Mouse (Mus musculus) layer of hippocampus, postnatal 25 days (tissue): Measurements from ENCODE around the gene Wiz. TPM values are rescaled to one million over a fixed set of nuclear protein-coding genes. Genes with fewer than 3 reads are reported as not detected.

ENCODE experiments used
- DNase-seq, 2 experiments: peaks; one replicate each; pipeline ENCODE4 v3.0.0; 2022; ENCODE audit warnings: mixed read lengths in 2 of 2, low spot score in 1 of 2; ENCODE audit errors: extremely low spot score in 1 of 2
- total RNA-seq, 2 experiments: library from RNA; stranded (reverse); gene quantifications; 2 replicates each; pipeline ENCODE4 v1.2.3; 2021

Wiz gene
- total RNA-seq, 2 experiments from 2014 or later: 48.3 to 57.7 TPM

GRCm38 (mm10) chr17:32383661-32384060 is 5.6 kb downstream of the Wiz start:
- DNase-seq: no peak

- no peak for DNase-seq
Observed at GRCm38 (mm10) chr17:32382576-32382975, 6.7 kb downstream of the Wiz start.

- no peak for DNase-seq
Observed at GRCm38 (mm10) chr17:32378786-32379185, 10.5 kb downstream of the Wiz start.

DNA sequence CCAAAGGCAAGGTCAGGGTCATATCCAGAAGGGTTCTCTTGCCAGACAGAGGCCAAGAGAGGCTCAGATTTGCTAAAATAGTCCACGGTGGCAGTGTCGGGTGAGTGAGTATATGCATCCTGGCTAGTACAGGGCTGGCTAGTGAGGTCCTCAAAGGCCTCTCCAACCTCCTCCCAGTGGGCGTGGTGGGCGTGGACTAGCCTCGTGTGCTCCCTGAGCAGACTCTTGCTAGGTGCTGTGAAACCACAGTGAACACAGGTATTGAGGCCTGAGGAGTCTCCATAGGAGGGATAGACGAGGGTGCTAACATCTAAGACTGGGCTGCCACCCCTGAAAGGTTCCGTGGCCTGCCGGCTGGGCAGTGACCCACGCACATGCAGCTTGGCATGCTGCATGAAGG is 12.1 kb downstream of the Wiz start:
- no peak for DNase-seq

DNA sequence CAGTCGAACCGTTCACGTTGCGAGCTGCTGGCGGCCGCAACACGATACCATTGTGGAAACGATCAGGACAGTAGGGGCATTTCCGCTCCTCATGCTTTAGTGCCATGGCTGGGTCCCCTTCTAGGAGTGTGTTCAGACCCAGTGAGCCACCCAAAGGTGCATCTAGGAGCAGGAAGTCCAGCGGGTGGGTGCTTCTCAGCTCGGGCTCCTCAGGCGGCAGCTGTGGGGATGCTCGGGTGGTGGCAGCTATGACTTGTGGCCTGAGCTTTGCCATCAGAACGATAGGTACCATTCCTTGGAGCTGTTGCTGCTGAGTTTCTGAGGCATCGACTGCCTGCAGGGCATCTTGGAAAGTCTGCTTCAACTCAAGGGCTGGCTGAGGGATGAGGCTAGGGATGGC is 12.8 kb downstream of the Wiz start:
- no peak for DNase-seq

- DNase-seq: no peak
Observed at GRCm38 (mm10) chr17:32368991-32369578, 20.2 kb downstream of the Wiz start.

GRCm38 (mm10) chr17:32367706-32368105 is 21.5 kb downstream of the Wiz start:
- no peak for DNase-seq

- no peak for DNase-seq
Observed at GRCm38 (mm10) chr17:32365296-32365695, 23.9 kb downstream of the Wiz start.

DNA sequence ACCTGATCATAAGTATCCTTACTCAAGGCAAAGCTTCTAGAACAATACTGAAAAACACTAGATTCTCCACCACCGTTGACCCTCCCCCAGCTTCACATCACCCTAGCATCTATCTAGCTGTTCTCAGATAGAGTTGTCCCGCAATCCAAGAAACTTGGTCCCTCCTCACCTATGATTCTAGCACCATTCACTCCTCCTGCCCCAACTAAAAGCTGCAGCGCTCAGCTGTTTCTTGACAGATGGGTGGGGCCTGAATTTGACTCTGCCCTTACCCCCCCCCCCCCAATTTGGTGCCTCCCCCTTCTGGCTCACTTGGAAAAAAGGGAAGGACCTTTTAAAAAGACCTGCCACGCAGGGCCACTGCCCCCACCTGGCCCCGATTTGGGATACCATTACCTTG is 24.4 kb downstream of the Wiz start:
- DNase-seq: no peak

DNA sequence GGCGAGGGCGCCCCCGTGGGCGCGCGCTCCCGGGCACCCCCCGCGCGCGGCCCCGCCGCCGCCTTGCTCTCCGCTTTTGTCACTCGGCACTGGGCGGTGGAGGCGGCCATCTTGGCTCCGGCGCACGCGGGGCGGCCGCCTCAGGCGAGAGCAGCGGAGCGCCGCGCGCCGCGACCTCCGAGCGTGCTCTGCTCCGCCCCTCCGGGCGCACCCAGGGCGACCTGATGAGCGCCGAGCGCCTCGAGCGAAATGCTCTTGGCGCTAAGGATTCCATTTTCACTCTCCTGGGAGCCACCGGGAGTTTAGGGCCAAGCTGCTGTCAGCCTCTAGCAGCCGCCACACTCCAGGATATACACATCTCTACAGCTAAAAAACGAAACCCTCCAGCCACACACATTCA is 24.9 kb downstream of the Wiz start:
- peak; percentile 76 to 78 for DNase-seq

GRCm38 (mm10) chr17:32363821-32364301 is 25.4 kb downstream of the Wiz start:
- no peak for DNase-seq

GRCm38 (mm10) chr17:32362686-32363085 is 26.6 kb downstream of the Wiz start:
- DNase-seq: no peak

GRCm38 (mm10) chr17:32359928-32360327 is 29.3 kb downstream of the Wiz start:
- no peak for DNase-seq

DNA sequence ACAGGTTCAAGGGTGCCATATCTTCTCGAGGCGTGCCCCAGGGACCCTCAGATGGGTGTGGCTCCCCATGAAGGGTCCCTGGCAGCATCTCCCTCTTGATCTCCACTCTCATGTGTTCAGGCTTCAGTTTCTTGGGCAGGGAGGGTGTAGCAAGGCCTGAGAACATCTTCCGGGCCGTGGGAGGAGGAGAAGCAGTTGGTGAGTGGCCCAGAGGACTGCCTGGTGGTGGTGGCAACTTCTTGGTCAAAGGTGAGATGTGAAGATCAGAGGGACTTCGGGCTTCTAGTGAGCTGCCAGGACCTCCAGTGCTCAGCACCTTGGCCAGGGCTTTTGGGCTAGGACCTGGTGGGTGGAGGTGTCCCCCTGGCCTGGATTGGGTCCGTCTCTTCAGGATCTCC is 30.3 kb downstream of the Wiz start:
- no peak for DNase-seq

GRCm38 (mm10) chr17:32358192-32358942 is 30.9 kb downstream of the Wiz start:
- DNase-seq: no peak

- no peak for DNase-seq
Observed at GRCm38 (mm10) chr17:32356766-32357760, 32.2 kb downstream of the Wiz start.

GRCm38 (mm10) chr17:32356281-32356680 is 33.0 kb downstream of the Wiz start:
- no peak for DNase-seq

GRCm38 (mm10) chr17:32355031-32355430 is 34.2 kb downstream of the Wiz start:
- no peak for DNase-seq

DNA sequence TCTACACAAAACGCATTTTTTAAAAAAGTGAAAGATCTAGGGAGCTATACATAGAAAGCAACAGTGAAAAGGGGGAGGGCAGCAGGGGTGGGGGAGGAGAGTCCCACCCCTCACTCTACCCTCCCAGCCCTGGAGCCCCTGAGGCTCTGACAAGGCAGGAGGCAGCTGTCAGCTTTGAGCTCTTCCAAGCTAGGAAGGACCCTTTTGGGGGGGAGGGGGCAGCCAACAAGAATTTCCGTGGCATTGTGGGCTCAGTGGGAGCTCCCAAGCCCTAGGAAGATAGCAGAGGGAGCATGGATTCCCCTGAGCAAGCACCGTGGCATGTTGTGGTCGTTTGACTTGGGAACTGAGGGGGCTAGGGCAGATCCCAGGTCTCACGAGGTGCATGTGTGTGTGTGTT is 35.0 kb downstream of the Wiz start:
- DNase-seq: no peak

GRCm38 (mm10) chr17:32353696-32354095 is 35.5 kb downstream of the Wiz start:
- peak in 1 of 2 experiments; percentile 40 for DNase-seq

DNA sequence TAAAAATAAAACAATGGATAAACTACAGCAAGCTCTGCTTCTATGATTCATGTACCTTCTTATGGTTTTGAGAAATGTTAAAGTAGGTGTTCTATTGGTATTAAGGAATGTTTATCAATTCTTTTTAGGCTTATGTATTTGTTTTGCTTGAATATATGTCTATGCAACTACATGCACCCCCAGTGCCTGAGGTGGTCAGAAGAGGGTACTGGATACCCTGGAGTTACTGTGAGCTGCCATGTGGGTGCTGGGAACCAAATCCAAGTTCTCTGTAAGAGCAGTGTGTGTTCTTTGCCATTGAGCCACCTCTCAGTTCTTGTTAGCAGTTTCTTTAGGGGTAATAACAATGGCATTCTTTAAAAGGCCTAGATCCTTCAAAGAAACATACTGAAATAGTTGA is 37.5 kb downstream of the Wiz start:
- DNase-seq: no peak
